Mouse (Mus musculus) gastrocnemius, adult 2 months (tissue): ENCODE measurements around the gene Fbxo45. TPM values are rescaled to one million over a fixed set of nuclear protein-coding genes. Genes with fewer than 3 reads are reported as not detected.
A peak's percentile ranks its signal among the peaks of the same experiment; 100 is the strongest.

ENCODE experiments used
- DNase-seq: peaks from one replicate; pipeline ENCODE4 v3.0.0; 2022
- H3K27ac ChIP-seq: fragments of 200-600 bp; 2 replicates; pipeline ENCODE4 v1.8.1; 2022; ENCODE audit warnings: mild to moderate bottlenecking
- H3K4me3 ChIP-seq: fragments of 200-600 bp; 2 replicates; pipeline ENCODE4 v1.8.1; 2022; ENCODE audit warnings: mild to moderate bottlenecking, moderate library complexity
- CTCF ChIP-seq: fragments of 200-600 bp; IDR thresholded peaks from 2 replicates; pipeline ENCODE4 v1.8.1; 2022; ENCODE audit warnings: antibody characterized with exemption, mild to moderate bottlenecking, moderate library complexity
- intact Hi-C: fragments of 180-260 bp; cut with DNase I; formaldehyde crosslinking; loops from one replicate; pipeline ENCODE4 v1.15.1; 2025
- microRNA-seq: library from miRNA; unstranded; fragments of <30 nt; microRNA quantifications from one replicate; pipeline ENCODE4 v1.2.0, GENCODE M21; 2021
- total RNA-seq, 2 experiments: library from RNA; stranded (reverse); gene quantifications; 2 replicates each; pipeline ENCODE4 v1.2.3; 2021

Fbxo45 gene
- total RNA-seq, 2 experiments from 2014 or later = 15.1 to 16.6 TPM

DNA sequence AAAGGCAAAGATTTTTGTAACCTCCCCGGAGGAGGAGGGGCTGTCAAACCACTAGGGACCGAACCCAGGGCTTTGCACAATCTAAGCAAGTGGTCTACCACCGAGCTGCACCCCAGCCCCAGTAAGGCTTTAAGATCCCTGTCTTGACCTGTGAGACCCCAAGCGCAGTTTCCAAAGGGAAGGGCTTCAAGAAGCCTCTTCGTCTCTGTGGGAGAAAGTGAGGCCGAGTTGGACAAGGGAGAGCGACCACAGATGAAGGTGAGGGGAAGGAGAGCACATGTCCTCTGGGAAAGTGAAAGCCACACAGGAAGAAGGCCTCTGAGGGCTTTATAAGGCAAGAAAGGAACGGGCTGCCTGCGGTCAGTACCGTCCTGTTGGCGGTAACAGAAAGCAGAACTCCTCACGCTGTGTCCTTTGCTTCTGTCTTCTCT lies 56.9 kb downstream of the Fbxo45 start:
- TF ChIP-seq CTCF = no peak
- intact Hi-C loops = no loop called here
- Histone ChIP-seq H3K4me3 (peak overlapping the region; percentile 34), H3K27ac (peak overlapping the region; percentile 48)
- DNase-seq = no peak

DNA sequence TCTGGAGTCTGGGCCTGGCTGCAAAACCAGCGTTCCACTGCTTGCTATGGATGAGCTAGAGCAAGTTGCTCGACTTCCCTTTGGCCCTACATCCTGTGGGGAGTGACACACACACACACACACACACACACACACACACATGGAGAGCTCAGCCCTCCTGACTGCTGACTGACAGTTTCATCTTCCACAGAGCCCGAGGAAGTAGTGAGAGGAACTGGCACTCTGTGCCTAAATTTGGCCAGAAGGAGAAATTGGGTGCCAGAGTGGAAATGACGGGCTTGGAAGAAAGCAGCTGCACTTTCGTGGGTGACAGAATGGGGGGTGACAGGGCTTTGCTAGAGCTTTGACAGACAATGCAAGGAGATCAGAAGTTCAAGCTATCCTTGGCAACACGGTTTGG lies 57.8 kb downstream of the Fbxo45 start:
- Histone ChIP-seq H3K27ac (0 out of 2 replicates have a peak overlapping the region, but pooled peaks have one; percentile 53), H3K4me3 (no peak overlapping the region)
- intact Hi-C loops = no loop called here
- TF ChIP-seq CTCF = no peak
- peak; percentile 59 for DNase-seq

GRCm38 (mm10) chr16:32186056-32186455 lies 60.9 kb downstream of the Fbxo45 start:
- H3K27ac ChIP-seq = no peak overlapping the region
- TF ChIP-seq CTCF = no peak
- intact Hi-C loops = no loop called here
- DNase-seq = no peak
- H3K4me3 ChIP-seq = no peak overlapping the region

Small RNA genes lying within 50 kb of the gene (microRNA-seq; reads per million reads assigned to microRNA genes)
- gene Mir1946a = not detected

Other genes with a start within 250 kb of the Fbxo45 start
- 10 to 100 TPM; 10.3 to 12.8 TPM for gene Senp5, start 243.9 kb downstream of the Fbxo45 start, total RNA-seq
- gene Pak2, start 167.8 kb downstream of the Fbxo45 start, total RNA-seq = 10 to 100 TPM; 13.3 to 15.8 TPM
- gene Pigx, start 147.4 kb downstream of the Fbxo45 start, total RNA-seq = 10 to 100 TPM; 11.3 to 12.6 TPM
- gene Cep19, start 147.4 kb downstream of the Fbxo45 start, total RNA-seq = 1 to 10 TPM; 8.3 to 8.4 TPM
- 1 to 10 TPM; 1.6 TPM for gene Nrros, start 81.6 kb downstream of the Fbxo45 start, total RNA-seq
- gene Bex6, start 67.3 kb downstream of the Fbxo45 start, total RNA-seq = not detected
- 1 to 10 TPM; 6.2 to 7.8 TPM for gene Wdr53, start 69 bp upstream of the Fbxo45 start, total RNA-seq
- gene Smco1, start 24.3 kb upstream of the Fbxo45 start, total RNA-seq = 10 to 100 TPM; 59.1 to 76.9 TPM
- 10 to 100 TPM in 1 of 2 experiments, 1 to 10 TPM in 1; 8.6 to 10.5 TPM for gene Rnf168, start 30.3 kb upstream of the Fbxo45 start, total RNA-seq
- 10 to 100 TPM; 14.5 to 16.1 TPM for gene Ubxn7, start 85.1 kb upstream of the Fbxo45 start, total RNA-seq
- not detected for gene Tm4sf19, start 153.3 kb upstream of the Fbxo45 start, total RNA-seq
- gene Tctex1d2, start 172.5 kb upstream of the Fbxo45 start, total RNA-seq = 1 to 10 TPM; 5.3 TPM
- 100 to 1,000 TPM; 108 to 123 TPM for gene Pcyt1a, start 183.8 kb upstream of the Fbxo45 start, total RNA-seq
- not detected for gene Slc51a, start 240.7 kb upstream of the Fbxo45 start, total RNA-seq
- not detected for gene Zdhhc19, start 249.1 kb upstream of the Fbxo45 start, total RNA-seq